Mouse (Mus musculus) spleen, postnatal 10 days (tissue): ENCODE measurements around the gene 5730455P16Rik.
A peak's percentile ranks its signal among the peaks of the same experiment; 100 is the strongest.
"Not testable (repeated sequence)": the region's sequence is repeated elsewhere in the genome, so short reads cannot be mapped to it uniquely, and the experiment has no call there.

Source experiments
- DNase-seq, 2 experiments: peaks; one replicate each; pipeline ENCODE4 v3.0.0; 2021 to 2022; ENCODE audit warnings: low spot score in 2 of 2

Gene 5730455P16Rik

DNA sequence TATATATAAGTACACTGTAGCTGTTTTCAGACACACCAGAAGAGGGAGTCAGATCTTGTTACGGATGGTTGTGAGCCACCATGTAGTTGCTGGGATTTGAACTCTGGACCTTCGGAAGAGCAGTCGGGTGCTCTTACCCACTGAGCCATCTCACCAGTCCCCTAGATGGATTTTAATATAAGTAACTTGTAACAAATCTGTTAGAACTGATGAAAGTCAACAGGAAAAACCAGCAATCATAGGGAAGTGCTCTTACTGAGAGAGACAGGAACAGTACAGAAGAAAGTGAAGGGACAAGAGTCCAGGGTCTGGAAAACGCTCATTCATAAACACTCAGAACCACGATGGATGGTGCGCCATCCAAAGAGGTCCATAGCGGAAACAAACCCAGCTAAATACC, 1.4 kb upstream of the 5730455P16Rik start:
- not testable (repeated sequence) for DNase-seq

DNA sequence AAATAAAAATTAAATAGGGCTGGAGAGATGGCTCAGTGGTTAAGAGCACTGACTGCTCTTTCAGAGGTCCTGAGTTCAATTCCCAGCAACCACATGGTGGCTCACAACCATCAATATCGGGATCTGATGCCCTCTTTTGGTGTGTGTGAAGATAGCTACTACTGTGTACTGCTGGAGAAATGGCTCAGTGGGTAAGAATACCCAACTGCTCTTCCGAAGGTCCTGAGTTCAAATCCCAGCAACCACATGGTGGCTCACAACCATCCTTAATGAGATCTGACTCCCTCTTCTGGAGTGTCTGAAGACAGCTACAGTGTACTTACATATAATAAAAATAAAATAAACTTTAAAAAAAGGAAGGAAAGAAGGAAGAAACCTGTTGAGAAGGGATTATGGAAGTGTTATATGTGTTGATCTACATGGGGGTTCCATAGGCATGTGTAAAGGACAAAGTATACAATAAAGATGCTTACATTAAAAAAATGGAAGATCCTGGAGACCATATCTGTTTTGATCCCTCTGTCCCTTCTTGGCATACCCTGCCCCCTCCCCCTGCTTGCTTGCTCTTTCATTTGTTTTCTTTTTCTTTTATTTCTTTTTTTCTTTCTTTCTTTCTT, 726 bp upstream of the 5730455P16Rik start:
- not testable (repeated sequence) for DNase-seq

DNA sequence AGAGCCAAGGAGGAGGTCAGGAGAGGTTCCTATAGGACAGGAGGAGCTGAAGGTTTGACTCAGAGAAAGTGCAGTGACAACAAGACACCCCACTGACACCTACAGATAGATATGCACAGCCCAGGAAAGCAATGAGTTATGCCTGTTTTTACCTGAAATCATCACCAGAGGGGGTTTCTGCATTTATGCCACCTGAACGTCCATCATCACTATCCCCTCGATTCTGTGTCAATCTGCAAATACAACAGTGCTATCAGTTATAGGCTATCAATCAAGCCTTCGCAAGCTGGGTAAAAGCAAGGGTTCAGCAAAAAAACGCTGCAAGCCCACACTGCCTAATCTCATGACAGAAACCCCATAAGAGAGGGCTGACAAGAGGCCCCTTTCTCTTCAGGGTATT, 1.2 kb downstream of the 5730455P16Rik start:
- DNase-seq, result no peak

DNA sequence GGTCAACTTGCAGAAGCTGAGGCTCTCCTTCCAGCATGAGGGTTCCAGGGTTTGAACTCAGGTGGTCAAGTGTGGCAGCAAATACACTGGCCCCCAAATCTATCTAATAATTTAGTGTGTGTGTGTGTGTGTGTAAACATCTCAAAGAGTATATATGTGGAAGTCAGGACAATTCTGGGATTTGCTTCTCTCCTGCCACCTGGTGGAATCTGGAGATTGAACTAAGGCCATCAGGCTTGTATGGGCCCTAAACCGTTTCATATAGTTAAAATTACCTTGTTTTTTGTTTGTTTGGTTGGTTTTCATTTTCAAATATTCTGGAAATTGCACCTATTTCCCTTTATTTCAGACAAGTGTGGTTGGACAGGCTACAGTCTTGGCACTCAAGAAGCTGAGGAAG, 8.9 kb downstream of the 5730455P16Rik start:
- DNase-seq, result no peak

DNA sequence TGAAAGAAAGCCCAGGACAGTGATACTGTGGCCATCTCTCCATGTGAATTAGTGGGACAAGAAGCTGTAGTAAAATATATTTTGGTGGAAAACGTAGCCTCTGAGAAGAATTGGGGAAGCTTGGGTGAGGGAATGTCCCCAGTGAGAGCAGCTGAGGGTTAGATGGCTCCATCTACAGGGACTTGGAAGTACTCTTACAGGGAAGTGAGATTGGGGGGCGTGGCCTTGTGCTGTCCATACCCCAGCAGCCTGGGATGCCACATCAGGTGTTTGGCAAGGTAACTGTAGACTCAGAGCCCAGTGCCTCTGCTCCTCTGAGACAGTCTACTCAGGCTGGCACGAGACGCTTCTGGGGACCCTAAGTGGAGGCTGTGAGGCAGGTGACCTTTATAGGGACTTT, 23.0 kb downstream of the 5730455P16Rik start:
- peak in 1 of 2 experiments; percentile 48 for DNase-seq

DNA sequence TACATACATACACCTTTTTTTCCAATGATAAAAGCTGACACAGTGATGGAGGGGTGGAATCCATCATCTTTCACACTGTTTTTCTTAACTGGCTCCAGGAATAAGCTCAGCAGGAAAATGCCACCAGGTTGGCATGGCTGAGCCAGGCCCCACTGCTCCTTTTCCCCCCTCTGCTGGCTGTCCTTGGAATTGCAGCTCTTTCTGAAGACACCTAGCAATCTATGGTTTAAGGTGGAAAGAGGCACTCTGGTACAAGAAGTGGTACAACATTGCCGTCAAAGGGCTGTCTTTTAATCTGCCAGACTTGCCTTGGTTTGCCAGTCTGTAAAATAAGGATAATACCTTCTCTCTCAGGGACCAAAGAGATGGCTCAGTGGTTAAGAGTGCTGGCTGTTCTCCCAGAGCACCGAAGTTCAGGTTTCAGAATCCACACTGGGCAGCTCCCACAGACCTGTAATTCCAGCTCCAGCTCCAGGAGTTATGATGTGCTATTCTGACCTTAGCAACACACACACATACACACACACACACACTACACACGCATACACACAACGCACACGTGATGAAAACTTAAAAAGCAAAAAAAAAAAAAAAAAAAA, 25.9 kb downstream of the 5730455P16Rik start:
- peak; percentile 82 to 91 for DNase-seq

DNA sequence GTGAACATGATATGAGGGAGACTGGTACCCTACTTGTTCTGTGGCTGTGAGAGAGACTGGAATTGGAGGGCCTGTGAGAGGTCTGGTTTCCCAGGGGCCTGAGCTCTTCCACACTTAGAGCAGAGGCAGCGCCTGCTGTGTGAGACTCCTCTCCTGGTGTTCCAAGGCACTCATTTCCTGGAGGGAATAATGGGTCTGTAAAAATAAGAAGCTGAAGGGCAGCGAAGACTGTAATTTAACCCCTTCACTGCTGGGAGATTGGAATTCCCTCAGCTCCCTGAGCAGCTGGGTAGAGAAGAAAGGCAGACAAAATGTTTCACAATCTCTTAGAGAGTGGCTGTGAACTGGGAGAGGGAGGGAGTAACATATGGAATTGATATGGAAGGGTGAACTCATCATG, 35.4 kb downstream of the 5730455P16Rik start:
- no peak for DNase-seq

DNA sequence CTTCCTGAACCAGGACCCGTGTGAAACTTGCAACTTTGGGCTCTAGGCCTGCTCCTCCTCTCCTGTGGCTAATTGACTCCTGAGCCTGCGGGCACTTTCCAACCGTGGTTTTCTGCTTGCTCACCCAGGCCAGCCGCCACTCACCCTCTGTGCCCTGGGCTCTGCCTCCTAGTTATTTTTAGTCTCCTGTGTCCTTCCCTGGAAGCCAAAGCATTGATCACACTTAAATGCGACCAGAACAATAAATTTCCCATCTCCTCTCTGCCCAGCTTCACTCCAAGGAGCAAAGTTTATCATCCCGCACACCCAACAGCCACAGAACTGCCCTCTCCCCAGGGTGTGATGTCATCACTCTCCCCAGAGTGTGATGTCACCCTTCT, 41.5 kb downstream of the 5730455P16Rik start:
- no peak for DNase-seq

DNA sequence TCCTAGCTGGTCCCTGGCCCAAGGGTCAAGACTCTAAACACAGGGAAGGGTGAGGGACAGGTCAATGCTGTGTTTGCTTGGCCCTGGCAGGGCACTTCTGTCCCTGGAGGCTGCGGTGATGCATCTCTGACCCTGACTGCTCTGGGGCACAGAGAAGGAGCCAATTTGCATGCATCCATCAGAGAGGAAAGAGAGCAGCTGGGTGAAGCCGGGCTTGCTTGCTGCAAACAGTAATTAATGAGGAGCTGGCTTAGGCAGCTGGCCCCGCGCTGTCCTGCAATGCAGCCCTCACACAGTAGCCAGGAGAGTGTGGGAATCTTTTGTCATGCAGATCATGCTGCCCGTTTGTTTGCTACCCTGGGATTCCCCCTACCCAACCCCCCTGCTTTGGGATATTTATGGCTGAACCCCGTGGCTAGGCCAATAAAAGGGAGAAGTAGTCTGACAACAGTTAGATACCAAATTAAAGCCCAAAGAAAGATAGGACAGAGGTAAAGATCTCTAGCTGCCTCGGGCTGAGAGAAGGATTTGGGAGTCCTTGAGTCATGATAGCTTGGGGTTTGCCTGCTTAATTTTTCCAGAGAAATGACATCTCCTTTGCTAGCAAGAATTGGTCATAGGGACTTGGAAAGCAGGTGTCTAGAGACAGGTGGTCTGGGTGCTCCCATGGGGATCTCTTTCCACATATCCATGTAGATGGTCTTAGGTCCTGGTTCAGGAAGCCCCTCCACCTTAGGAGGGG, 42.1 kb downstream of the 5730455P16Rik start:
- DNase-seq, result no peak

DNA sequence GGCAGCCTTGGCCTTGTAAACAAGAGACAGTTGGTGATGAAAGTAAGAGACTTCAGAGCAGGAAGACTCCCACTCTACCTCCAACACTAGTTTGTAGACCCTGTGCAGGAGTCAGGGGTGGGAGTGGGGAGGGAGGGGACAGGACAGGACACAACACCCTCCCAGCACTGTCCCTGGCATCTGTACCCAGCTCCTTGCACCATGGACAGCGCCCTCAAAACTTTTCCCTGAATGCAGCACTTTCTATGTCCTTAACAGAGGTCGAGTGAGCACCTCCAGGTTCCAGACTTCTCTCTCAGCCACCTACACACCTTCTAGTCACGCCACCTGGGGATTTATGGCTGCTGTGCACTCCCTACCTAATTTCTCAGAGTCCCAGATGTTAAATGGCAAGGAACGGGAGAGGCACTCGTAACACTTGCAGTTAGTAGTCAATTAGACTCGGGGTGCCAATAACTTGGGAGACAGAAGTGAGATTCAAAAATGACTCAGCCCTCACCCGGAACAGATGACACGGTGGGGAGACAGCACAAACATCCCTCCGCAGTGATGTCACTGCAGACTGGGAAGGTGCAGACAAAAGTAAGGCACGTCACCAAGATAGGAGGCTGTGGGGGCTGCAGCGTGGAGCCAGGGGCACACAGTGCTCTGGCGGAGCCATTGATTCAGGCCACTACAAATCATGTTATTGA, 45.0 kb downstream of the 5730455P16Rik start:
- DNase-seq, result no peak

DNA sequence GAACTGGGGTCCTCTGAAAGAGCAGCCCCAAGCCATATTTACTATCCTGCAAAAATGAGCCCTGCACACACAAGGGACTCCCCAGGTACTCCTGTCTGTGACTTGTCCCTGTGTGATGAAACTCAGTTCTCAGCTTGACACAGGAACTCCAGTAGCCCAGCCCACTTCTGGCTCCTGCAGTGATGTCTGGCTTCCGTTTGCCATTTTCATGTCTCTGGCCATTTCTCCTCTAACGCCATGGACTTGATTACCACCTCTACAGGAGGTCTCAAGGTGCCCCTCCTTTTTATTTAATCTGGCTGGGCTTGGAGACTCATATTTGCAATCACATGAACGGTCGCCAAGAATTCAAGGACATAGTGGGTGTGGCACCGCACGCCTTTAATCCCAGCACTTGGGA, 53.2 kb downstream of the 5730455P16Rik start:
- no peak for DNase-seq

DNA sequence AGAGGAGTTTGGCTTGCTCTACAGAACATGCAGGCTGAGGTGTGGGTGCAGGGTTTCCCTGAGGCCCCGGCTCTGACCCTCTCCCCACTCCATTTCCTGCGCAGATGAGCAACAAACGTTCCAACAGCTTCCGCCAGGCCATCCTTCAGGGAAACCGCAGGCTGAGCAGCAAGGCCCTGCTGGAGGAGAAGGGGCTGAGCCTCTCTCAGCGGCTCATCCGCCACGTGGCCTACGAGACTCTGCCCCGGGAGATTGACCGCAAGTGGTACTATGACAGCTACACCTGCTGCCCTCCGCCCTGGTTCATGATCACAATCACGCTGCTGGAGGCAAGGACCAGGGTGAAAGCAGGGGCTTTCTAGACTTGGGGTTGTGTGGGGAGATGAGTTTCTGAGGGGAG, 54.6 kb downstream of the 5730455P16Rik start:
- no peak for DNase-seq

DNA sequence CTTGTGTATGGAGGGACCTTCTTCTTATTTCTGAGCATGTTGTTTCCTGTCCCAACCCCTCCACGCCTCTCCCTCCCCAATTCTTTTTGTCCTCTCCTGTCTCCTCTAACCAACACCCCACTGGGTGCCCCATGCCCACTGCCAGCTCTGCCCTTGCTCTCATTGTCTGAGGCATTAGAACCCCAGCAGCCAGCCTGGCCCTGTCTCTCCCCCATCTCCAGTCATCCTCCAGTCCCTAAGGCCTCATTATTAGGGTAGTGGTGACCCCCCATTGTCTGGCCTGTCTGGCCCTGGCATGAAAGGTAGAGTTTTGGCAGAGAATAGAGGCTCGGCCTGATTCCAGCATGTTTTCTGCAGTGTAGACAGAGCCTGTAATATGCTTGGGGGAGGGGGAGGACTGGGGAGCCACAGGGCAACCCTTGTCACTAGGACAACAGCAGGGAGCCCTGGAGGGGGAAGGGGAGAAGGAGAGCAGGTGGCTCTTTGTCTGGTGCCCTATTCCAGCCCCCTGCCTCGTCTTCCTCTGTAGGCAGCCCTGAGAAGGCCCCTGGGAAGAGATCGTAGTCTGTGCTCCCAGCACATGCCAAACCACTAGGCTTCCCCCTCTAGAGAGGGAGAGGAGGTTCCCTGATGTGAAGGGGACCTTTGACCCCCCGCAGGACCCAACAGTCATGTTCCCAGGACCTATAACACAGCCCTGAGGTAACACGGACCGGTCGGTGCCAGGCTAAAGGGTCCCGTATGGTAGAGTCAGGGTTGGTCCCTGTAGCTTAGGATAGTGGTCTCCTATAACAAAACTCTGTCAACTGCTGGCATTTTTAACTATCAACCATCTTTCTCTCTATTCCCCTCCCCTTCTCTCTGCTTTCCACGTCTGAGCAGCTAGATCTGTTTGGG, 61.8 kb downstream of the 5730455P16Rik start:
- DNase-seq, result no peak

DNA sequence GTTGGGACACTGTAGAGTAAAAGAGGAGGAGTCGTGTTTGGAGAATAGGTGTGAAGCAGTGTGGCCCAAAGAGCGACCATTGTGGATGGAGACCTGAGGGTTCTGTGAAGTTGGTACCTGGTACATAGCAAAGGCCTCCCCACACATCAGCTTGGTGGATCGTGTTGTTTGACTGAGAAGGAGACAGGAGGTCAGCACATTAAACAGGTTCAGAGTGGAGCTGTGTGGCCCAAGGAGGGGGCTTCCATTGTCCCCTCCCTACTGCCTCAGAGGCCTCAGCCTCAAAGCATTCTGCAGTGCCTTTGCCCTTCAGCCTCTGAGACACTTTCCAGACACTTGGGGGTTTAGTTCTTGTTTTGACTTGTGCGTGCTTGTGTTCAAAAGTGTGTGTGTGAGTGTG, 63.9 kb downstream of the 5730455P16Rik start:
- no peak for DNase-seq

DNA sequence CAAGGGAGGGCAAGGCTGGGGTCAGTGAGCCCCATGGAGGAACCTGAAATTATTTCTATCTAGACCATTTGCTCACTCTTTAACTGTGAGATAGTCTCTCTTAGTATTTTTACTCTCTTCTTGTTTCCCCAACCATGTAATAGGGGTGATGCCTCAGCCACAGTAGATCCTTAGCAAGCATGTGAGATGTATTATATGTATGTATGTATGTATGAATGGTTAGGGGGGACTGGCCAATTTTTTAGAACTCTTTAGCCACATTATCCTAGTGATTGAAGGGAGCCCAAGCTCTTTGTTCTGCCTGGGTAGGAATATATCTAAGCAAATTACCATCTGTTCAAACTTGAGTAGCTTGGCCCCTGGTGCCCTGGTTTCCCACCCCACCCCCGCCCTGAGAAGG, 64.4 kb downstream of the 5730455P16Rik start:
- no peak for DNase-seq

DNA sequence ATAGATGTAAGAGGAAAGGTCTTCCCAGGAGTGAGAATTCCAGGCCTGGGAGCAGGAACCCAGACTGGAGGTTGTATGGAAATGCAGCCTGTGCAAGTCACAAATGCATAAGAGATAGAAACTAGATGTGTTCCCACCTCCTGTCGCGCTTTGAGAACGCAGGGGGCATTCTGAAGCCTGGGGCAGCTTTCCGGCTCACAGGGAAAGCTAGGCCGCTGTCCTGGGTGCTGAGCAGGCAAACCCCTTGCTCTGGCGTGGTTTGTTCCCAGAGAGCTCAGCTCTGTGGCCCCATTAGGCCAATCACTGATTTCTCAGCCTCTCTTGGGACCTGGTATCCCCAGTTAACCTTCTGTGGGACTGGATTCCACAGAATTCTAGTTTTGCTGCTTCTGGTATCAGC, 65.3 kb downstream of the 5730455P16Rik start:
- DNase-seq, result no peak

DNA sequence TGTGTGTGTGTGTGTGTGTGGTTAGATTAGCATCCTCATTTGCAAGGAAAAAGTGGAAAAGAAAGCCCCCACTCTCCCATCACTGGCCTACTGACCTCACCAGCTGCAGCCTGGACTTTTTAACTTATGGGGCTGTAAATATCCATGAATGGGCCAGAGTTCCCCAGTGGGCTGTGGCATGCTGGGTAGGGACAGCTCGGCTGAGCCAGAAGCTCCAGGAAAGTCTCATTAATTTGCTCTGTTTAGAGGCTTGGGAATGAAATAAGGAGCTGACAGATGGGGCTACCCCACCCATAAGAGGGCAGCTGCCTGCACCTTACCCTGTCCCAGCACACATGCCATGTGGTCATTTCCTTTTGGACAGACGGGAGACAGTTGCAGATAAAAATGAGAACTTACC, 65.8 kb downstream of the 5730455P16Rik start:
- no peak for DNase-seq

DNA sequence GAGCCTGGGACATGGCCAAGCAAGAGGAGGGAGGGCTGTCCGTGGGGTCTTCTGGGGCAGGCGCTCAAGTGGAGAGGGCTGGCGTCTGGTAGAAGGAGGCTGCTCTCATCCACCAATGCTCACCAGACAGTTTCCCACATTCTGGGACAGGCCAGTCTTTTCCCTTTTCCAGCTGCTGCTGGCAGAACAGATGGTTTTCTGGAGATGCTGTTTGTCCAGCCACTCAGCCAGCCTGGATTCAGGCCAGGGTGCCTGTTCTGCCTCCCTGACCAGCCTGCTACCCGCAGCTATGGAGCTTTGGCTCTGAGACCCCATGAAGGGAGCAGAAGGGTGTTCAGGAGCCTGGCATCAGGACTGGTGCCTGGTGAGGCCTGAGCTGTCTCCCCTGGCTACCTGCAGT, 66.6 kb downstream of the 5730455P16Rik start:
- no peak for DNase-seq
